Mouse (Mus musculus) midbrain, embryonic 12.5 days (tissue): Measurements from ENCODE around the gene Sprr1a. TPM values are rescaled to one million over a fixed set of nuclear protein-coding genes. Genes with fewer than 3 reads are reported as not detected.
"Not testable (repeated sequence)": the region's sequence is repeated elsewhere in the genome, so short reads cannot be mapped to it uniquely, and the experiment has no call there.

Source experiments
- ATAC-seq: fragments of 200-750 bp; cut with Nextera tagmentation; 2 replicates; pipeline ENCODE4 v1.8.0; 2017; ENCODE audit warnings: low read depth, moderate TSS enrichment, moderate library complexity; ENCODE audit not compliant: low FRiP score
- H3K27ac ChIP-seq: fragments of 300-500 bp; sonication (generic); replicated peaks from 2 replicates; pipeline ENCODE4 v1.5.1; 2016; ENCODE audit warnings: mild to moderate bottlenecking
- H3K27me3 ChIP-seq: fragments of 300-500 bp; sonication (generic); 2 replicates; pipeline ENCODE4 v1.6.1; 2016; ENCODE audit warnings: mild to moderate bottlenecking
- H3K36me3 ChIP-seq: fragments of 300-500 bp; sonication (generic); 2 replicates; pipeline ENCODE4 v1.6.1; 2016
- H3K4me1 ChIP-seq: fragments of 300-500 bp; sonication (generic); 2 replicates; pipeline ENCODE4 v1.6.1; 2016
- H3K4me2 ChIP-seq: fragments of 300-500 bp; sonication (generic); replicated peaks from 2 replicates; pipeline ENCODE4 v1.6.1; 2016; ENCODE audit warnings: mild to moderate bottlenecking, moderate library complexity
- H3K4me3 ChIP-seq: fragments of 300-500 bp; sonication (generic); 2 replicates; pipeline ENCODE4 v1.5.1; 2016; ENCODE audit warnings: mild to moderate bottlenecking
- H3K9ac ChIP-seq: fragments of 300-500 bp; sonication (generic); replicated peaks from 2 replicates; pipeline ENCODE4 v1.6.1; 2016; ENCODE audit warnings: mild to moderate bottlenecking, moderate library complexity
- H3K9me3 ChIP-seq: fragments of 300-500 bp; sonication (generic); 2 replicates; pipeline ENCODE4 v1.6.1; 2016; ENCODE audit warnings: mild to moderate bottlenecking
- WGBS: fragments of 180-500 bp; shearing (Covaris S2); methylation state at CpG from one replicate; pipeline ENCODE4 v1.1.7; 2016; 5-methylcytosine and 5-hydroxymethylcytosine counted together
- polyA plus RNA-seq: library from polyadenylated mRNA; unstranded; fragments of >200 nt; fragmentation: Nextera tagmentation; extraction: Ambion mirVana; gene quantifications from 2 replicates; pipeline ENCODE4 v1.2.1, GENCODE M21; 2016

Gene Sprr1a
- polyA plus RNA-seq = not detected in 2 replicates

DNA sequence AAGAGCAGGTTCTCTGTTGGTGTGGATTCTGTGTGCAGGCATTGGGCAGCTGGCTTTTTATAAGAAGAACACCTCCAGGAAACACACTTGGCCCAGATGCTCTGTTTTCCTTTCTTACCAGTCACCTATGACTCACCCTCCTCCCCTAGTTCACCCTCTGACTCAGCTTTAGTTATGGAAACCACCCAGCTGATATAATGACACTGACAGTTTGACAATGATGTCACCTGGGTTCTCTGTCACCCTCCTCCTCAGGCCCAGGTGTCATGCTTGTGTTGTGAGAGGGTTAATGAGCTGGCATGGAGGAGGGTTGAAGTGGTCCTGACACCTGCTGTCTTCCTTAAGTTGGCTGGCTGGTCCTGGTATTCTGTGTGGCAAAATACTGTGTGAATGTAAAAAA, at the start of gene Sprr1a:
TSS of gene Sprr1a (minus strand) at position 33 of the 400 bp plus-strand sequence.
- Histone ChIP-seq H3K9me3 (no peaks in the 10 kb centered on the region), H3K36me3 (no peaks in the 10 kb centered on the region), H3K27ac (no peak within 1 kb of the TSS), H3K4me2 (no peak within 1 kb of the TSS), H3K9ac (no peak within 1 kb of the TSS), H3K4me3 (no peak within 1 kb of the TSS), H3K27me3 (no peaks in the 10 kb centered on the region), H3K4me1 (no peaks in the 10 kb centered on the region)
- ATAC-seq = no peak

DNA sequence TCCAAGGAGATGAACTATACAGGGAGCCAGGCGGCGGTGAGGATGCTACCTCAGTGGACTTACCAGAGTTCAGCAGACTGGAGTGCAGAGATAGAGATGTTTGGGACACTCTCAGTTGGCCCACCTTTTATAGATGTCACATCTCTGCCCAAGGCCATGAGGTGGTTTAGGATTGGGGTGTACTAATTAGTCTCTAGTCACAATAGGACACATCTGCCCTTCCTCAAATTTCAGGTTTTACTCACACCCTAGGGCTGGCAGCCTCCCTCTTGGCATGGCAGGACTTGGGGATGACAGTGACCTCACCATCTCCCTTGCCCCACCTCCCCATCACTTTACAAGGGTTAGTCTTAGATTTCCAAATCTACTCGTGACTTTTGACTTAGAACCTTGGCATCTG, 48.7 kb upstream of the Sprr1a start, which contains the start of gene 2310046K23Rik:
TSS of gene 2310046K23Rik (minus strand) at position 101 of the 400 bp plus-strand sequence.
- WGBS = 90% methylated on average over 3 of the region's 3 CpGs
- no peak for ATAC-seq
- Histone ChIP-seq H3K4me2 (no peak within 1 kb of the TSS), H3K4me1 (no peaks in the 10 kb centered on the region), H3K27ac (no peak within 1 kb of the TSS), H3K27me3 (no peaks in the 10 kb centered on the region), H3K9me3 (no peaks in the 10 kb centered on the region), H3K9ac (no peak within 1 kb of the TSS), H3K36me3 (no peaks in the 10 kb centered on the region), H3K4me3 (no peak within 1 kb of the TSS)

DNA sequence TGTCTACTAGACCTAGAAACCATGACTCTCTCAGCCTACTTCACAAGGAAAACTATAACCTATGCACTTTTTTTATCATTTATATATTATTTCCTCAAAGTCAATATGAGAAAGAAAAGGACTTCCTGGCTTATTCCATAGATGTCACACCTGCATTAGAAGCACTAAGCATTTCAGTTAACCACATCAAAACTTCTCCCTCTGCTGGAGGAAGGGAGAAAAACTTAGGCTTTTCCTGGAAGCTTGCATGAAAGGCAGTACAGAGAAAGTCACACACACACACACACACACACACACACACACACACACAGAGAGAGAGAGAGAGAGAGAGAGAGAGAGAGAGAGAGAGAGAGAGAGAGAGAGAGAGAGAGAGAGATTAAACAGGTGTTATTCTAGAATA, 26.6 kb upstream of the Sprr1a start:
- Histone ChIP-seq H3K27me3 (no peaks in the 10 kb centered on the region), H3K9me3 (no peaks in the 10 kb centered on the region), H3K4me2 (no peak overlapping the region), H3K36me3 (no peaks in the 10 kb centered on the region), H3K4me1 (no peaks in the 10 kb centered on the region), H3K27ac (no peak overlapping the region), H3K4me3 (no peak overlapping the region), H3K9ac (no peak overlapping the region)
- ATAC-seq = no peak

DNA sequence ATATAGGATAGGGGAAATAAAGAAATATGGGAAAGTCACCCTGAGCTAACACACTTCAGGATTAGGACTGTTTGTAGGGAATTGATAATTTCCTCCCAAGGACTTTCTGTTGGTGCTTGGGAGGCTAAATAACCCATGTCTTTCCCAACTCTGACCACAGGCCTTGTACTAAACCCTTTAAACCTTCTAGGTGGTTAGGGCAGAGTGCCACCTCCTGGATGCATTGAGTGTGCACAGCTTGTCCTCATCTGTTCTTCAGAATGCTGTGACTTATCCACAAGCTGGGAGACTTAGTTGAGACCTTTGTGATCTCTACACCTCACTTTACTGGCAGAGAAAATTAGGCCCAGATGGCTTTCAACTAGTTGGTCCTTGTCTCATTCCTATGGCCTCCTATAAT, 25.1 kb upstream of the Sprr1a start:
- no peaks in the 10 kb centered on the region for H3K36me3 ChIP-seq
- no peak overlapping the region for H3K9ac ChIP-seq
- H3K27ac ChIP-seq = no peak overlapping the region
- H3K27me3 ChIP-seq = no peaks in the 10 kb centered on the region
- no peak overlapping the region for H3K4me3 ChIP-seq
- ATAC-seq = 0 out of 2 replicates have a peak, but pooled peaks have one; percentile 54
- no peaks in the 10 kb centered on the region for H3K4me1 ChIP-seq
- no peaks in the 10 kb centered on the region for H3K9me3 ChIP-seq
- H3K4me2 ChIP-seq = no peak overlapping the region

DNA sequence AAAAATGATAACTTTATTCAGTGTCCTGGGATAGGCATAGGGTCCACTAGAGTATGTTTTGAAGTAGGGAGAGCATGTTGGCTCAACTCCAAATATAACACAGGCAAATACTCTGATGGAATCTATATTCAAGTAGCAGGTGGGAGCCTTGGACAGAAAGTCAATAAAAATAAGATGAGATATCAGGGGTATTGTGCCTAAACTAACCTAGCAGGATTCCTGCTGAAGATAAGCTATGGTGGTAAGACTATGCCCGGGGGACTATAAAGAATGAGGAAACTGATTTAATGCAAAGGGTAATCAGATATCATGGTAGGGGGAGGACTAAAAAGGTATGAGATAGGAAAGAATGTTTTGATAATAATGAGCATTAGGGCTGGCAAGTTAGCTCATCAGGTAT, 22.5 kb upstream of the Sprr1a start:
- WGBS = 85% methylated on average over 1 of the region's 1 CpGs
- no peak for ATAC-seq

DNA sequence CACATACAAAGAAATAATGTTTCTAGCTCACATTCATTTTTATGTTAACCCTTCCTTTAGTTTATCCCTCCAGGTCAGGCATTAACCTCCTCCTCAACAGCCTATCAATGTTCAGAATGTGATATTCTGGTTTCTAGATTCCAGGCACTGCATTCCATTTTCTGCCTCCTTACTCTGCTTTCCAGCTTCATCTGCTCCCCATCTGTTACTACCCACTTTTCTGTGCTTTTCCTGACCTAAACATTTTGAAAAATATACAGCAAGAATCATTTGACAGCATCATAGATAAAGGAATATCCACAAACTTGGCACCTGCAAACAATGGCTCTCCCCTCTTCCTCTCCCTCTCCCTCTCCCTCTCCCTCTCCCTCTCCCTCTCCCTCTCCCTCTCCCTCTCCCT, 17.8 kb upstream of the Sprr1a start:
- Histone ChIP-seq H3K27me3 (no peaks in the 10 kb centered on the region), H3K36me3 (no peaks in the 10 kb centered on the region), H3K4me3 (no peak overlapping the region), H3K4me2 (no peak overlapping the region), H3K9ac (no peak overlapping the region), H3K4me1 (no peaks in the 10 kb centered on the region), H3K27ac (no peak overlapping the region), H3K9me3 (no peaks in the 10 kb centered on the region)
- no peak for ATAC-seq

More for the DNA sequence above, 22.5 kb upstream of the Sprr1a start:
- H3K27me3 ChIP-seq = no peaks in the 10 kb centered on the region
- H3K36me3 ChIP-seq = no peaks in the 10 kb centered on the region
- no peak overlapping the region for H3K4me3 ChIP-seq
- no peak overlapping the region for H3K4me2 ChIP-seq
- H3K4me1 ChIP-seq = no peaks in the 10 kb centered on the region
- H3K9ac ChIP-seq = no peak overlapping the region
- H3K27ac ChIP-seq = no peak overlapping the region
- H3K9me3 ChIP-seq = no peaks in the 10 kb centered on the region

DNA sequence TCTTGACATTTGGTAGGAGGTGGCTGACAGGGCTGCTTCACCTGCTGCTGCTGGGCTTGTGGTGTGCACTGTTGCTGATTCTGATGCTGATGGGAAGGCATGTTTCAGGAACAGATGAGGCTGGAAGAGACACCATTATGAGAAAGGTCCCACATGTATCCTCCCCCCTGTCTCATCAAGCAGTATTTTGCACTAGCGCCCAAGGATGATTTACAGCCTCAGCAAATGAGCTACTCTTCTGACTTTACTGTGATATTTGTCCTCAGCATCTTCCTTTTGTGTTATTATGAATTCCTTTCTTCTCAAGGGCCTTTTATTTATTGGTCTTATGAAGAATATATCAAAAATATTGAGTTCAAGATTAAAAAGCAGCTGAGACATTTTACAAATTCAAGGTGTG, 14.7 kb upstream of the Sprr1a start, which contains the start of gene Sprr4:
TSS of gene Sprr4 (minus strand) at position 101 of the 400 bp plus-strand sequence.
- WGBS = 92% methylated on average over 1 of the region's 1 CpGs
- Histone ChIP-seq H3K27ac (no peak within 1 kb of the TSS), H3K4me2 (no peak within 1 kb of the TSS), H3K4me1 (no peaks in the 10 kb centered on the region), H3K27me3 (no peaks in the 10 kb centered on the region), H3K4me3 (no peak within 1 kb of the TSS), H3K9ac (no peak within 1 kb of the TSS), H3K36me3 (no peaks in the 10 kb centered on the region), H3K9me3 (no peaks in the 10 kb centered on the region)
- no peak for ATAC-seq

DNA sequence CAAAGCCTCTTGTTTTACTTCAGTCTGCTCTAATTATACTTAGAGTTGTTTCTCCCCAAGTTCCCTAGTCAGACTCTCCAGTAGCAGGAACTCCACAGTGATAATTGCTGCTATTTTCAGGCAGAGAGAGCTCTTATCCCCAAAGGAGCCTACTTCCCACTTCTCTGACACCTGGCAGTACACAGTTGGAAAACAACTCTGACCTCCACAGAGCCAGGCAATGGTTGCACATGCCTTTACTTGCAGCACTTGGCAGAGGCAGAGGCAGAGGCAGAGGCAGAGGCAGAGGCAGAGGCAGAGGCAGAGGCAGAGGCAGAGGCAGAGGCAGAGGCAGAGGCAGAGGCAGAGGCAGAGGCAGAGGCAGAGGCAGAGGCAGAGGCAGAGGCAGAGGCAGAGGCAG, 4.6 kb upstream of the Sprr1a start:
- not testable (repeated sequence) for H3K4me1 ChIP-seq, H3K4me3 ChIP-seq, H3K27ac ChIP-seq, H3K36me3 ChIP-seq, H3K4me2 ChIP-seq, H3K27me3 ChIP-seq, ATAC-seq, H3K9me3 ChIP-seq, H3K9ac ChIP-seq

DNA sequence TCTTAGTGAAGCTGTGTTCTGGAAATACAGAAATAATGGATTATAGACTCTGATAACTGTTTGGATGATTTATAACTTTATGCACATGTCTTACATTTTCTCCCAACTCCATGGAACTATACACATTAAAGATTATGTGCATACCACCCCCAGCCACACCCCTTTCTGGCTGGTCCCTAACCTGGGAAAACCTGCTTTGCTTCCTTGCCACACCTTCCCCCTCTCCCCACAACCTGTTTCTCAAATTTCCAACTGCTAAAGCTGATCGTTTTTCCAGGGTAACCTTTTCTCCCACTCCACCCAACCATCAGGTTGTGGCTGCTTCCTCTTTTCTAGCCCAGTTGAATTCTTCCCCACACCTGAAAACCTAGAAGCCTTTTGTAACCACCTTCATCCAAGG, 612 bp upstream of the Sprr1a start:
- 58% methylated on average over 1 of the region's 1 CpGs for WGBS
- Histone ChIP-seq H3K36me3 (no peaks in the 10 kb centered on the region), H3K4me1 (no peaks in the 10 kb centered on the region), H3K4me2 (no peak overlapping the region), H3K9ac (no peak overlapping the region), H3K4me3 (no peak overlapping the region), H3K9me3 (no peaks in the 10 kb centered on the region), H3K27me3 (no peaks in the 10 kb centered on the region), H3K27ac (no peak overlapping the region)
- ATAC-seq = no peak

DNA sequence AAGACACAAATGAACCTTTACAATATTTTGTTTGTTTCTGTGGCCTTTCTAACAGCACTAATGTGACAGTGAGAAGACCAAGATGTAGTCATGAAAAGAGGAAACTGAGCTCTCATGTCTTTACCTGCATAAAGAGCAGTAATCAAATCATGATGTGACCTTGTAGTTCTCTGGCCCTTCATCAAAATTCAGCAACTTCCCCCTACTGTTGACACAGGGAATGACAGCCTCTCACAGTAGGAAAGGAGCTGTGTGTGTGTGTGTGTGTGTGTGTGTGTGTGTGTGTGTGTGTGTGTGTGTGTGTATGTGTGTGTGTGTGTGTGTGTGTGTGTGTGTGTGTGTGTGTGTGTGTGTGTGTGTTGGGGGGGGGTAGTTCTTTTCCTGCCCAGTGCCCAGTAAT, 4.4 kb downstream of the Sprr1a start:
- H3K4me2 ChIP-seq, H3K27me3 ChIP-seq, ATAC-seq: not testable (repeated sequence)

DNA sequence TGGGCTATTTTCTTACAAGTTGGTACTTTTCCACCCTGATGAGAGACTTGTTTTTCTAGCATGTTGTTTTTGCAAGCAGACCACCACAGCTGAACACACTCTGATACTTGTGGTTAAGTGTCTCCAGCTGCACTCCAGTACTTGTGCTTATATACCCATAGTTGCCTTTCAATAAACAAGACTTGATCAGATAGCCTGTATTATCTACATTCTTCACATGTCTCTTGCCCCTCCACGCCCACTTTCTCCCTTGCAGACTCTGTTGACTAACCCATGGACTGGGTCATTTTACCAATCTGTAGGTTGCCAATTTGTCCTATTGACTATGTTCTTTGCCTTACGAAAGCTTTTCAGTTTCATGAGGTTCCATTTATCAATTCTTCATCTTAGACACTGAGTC, 15.6 kb downstream of the Sprr1a start:
- Histone ChIP-seq H3K4me3 (no peak overlapping the region), H3K4me1 (no peaks in the 10 kb centered on the region), H3K36me3 (no peaks in the 10 kb centered on the region), H3K27ac (no peak overlapping the region), H3K27me3 (no peaks in the 10 kb centered on the region), H3K9me3 (no peaks in the 10 kb centered on the region), H3K4me2 (no peak overlapping the region), H3K9ac (no peak overlapping the region)
- ATAC-seq = no peak
- 85% methylated on average over 2 of the region's 2 CpGs for WGBS

More for the DNA sequence above, 4.4 kb downstream of the Sprr1a start:
- H3K36me3 ChIP-seq, H3K4me1 ChIP-seq, H3K27ac ChIP-seq, H3K9ac ChIP-seq, H3K4me3 ChIP-seq, H3K9me3 ChIP-seq: not testable (repeated sequence)

DNA sequence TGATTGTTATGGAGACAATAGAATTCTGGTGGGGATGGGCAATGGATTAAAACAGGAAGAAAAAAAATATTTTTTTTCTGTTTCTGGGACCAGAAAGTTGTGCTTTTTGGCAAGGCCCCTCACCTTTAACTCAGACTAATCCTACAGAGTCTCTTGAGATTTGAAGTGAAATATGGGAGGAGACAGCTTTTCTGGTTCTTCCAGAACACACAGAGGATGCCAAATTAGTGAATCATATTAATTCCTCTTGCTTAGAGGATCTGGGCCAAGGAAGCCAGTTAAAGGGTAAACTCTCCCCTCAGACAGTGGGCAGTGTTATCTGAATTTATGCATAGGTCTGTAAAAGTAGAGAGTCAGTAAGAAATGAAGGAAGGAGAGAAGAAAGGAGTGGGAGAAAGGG, 18.3 kb downstream of the Sprr1a start:
- Histone ChIP-seq H3K36me3 (no peaks in the 10 kb centered on the region), H3K9me3 (no peaks in the 10 kb centered on the region), H3K4me2 (no peak overlapping the region), H3K9ac (no peak overlapping the region), H3K4me1 (no peaks in the 10 kb centered on the region), H3K4me3 (no peak overlapping the region), H3K27me3 (no peaks in the 10 kb centered on the region), H3K27ac (no peak overlapping the region)
- no peak for ATAC-seq

DNA sequence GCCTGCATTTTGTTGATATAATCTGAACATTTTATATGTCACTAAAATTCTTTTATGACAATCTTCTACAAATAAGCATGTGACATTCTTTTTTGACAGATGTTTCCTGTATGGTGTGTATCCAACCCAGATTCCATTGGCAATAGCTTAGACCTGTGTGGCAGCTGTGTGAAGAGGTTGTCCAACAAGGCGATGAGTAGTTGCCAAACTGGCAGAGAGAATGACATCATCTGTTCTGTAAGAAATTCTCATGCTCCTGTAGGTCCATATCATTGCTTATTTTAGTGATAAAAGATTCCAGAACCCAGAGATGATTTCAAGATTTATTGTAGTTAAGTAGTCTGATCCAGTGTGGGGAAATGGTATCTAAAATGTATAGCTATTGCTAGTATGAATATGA, 19.1 kb downstream of the Sprr1a start:
- no peaks in the 10 kb centered on the region for H3K9me3 ChIP-seq
- H3K27me3 ChIP-seq = no peaks in the 10 kb centered on the region
- no peak overlapping the region for H3K4me2 ChIP-seq
- no peaks in the 10 kb centered on the region for H3K36me3 ChIP-seq
- H3K4me1 ChIP-seq = no peaks in the 10 kb centered on the region
- ATAC-seq = no peak
- 88% methylated on average over 1 of the region's 1 CpGs for WGBS
- no peak overlapping the region for H3K27ac ChIP-seq
- no peak overlapping the region for H3K9ac ChIP-seq
- H3K4me3 ChIP-seq = no peak overlapping the region
